Mouse (Mus musculus) embryonic fibroblast, embryonic 13.5 days (primary cell): ENCODE measurements at regions not wholly inside any gene's neighbourhood (a gene's known extent, or its start where the extent isn't known, plus 50 kb on each side); places are given as distances from the start of the nearest gene placed in this dataset.

Experiments used
- CTCF ChIP-seq: IDR thresholded peaks from 2 replicates; pipeline ENCODE4 v1.5.1; 2011; ENCODE audit warnings: mild to moderate bottlenecking, control low read depth, low read length, moderate library complexity, borderline replicate concordance; ENCODE audit not compliant: insufficient read depth
- POLR2A ChIP-seq: IDR thresholded peaks from 2 replicates; pipeline ENCODE4 v1.6.1; 2011; ENCODE audit warnings: low read depth, mild to moderate bottlenecking, control low read depth, low read length, moderate library complexity

DNA sequence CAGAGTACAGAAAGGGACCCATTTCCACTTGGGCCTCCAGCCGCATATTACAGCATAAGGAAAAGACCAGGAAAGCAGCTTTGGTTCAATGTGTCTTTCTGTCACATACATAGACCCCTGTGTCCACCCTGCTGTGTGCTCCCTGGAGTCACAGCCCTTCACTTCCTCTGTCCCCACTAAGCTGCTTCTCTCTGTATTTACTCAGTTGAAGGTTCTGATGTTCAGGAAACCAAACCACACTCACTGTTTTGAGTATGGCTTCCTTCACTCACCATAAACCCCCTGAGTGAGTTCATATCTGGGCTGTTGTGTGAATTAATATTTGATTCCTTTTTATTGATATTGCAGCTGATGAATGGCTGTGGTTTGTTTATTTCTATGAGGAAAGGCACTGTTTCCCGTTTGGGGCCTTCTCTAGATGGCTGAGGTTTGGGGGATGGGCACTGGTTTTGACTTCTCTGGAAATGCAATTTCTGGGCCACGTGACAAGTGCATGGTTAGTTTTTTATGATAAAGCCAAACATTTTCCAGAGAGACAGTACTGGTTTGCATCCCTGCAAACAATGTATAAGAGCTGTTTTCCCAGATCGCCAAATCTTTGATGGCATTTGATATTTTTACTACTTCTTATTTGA is 157.0 kb upstream of the Ctnnb1 start:
- TF ChIP-seq POLR2A (no peak), CTCF (no peak)
